Mouse (Mus musculus): ENCODE measurements around the gene Lin7a.
A peak's percentile ranks its signal among the peaks of the same experiment; 100 is the strongest.

Gene Lin7a

GRCm38 (mm10) chr10:107323865-107324264 lies 52.4 kb downstream of the Lin7a start:
- no peak for DNase-seq (ENCODE audit: low spot score in 2 of 2)

- DNase-seq (ENCODE audit: low spot score in 2 of 2) = no peak
Observed at GRCm38 (mm10) chr10:107325558-107325957, 54.1 kb downstream of the Lin7a start.

GRCm38 (mm10) chr10:107339524-107339923 lies 68.0 kb downstream of the Lin7a start:
- no peak for DNase-seq (ENCODE audit: low spot score in 2 of 2)

- DNase-seq (ENCODE audit: low spot score in 2 of 2) = no peak
Observed at GRCm38 (mm10) chr10:107341151-107341550, 69.7 kb downstream of the Lin7a start.

- no peak for DNase-seq (ENCODE audit: low spot score in 2 of 2)
Observed at GRCm38 (mm10) chr10:107344200-107344599, 72.7 kb downstream of the Lin7a start.

- DNase-seq (ENCODE audit: low spot score in 2 of 2) = no peak
Observed at GRCm38 (mm10) chr10:107347842-107348241, 76.4 kb downstream of the Lin7a start.

GRCm38 (mm10) chr10:107351696-107352485 lies 80.4 kb downstream of the Lin7a start:
- no peak for DNase-seq (ENCODE audit: low spot score in 2 of 2)

- no peak for DNase-seq (ENCODE audit: low spot score in 2 of 2)
Observed at GRCm38 (mm10) chr10:107353483-107353882, 82.0 kb downstream of the Lin7a start.

GRCm38 (mm10) chr10:107358443-107359040 lies 87.1 kb downstream of the Lin7a start:
- no peak for DNase-seq (ENCODE audit: low spot score in 2 of 2)

- no peak for DNase-seq (ENCODE audit: low spot score in 2 of 2)
Observed at GRCm38 (mm10) chr10:107359296-107359695, 87.8 kb downstream of the Lin7a start.

GRCm38 (mm10) chr10:107361546-107361945 lies 90.1 kb downstream of the Lin7a start:
- peak; percentile 47 to 49 for DNase-seq (ENCODE audit: low spot score in 2 of 2)

GRCm38 (mm10) chr10:107362026-107362425 lies 90.5 kb downstream of the Lin7a start:
- no peak for DNase-seq (ENCODE audit: low spot score in 2 of 2)

GRCm38 (mm10) chr10:107363049-107363816 lies 91.7 kb downstream of the Lin7a start:
- no peak for DNase-seq (ENCODE audit: low spot score in 2 of 2)

GRCm38 (mm10) chr10:107377218-107377617 lies 105.7 kb downstream of the Lin7a start:
- peak in 1 of 2 experiments; percentile 12 for DNase-seq (ENCODE audit: low spot score in 2 of 2)

- DNase-seq (ENCODE audit: low spot score in 2 of 2) = no peak
Observed at GRCm38 (mm10) chr10:107381143-107381746, 109.8 kb downstream of the Lin7a start.

GRCm38 (mm10) chr10:107383825-107384224 lies 112.3 kb downstream of the Lin7a start:
- DNase-seq (ENCODE audit: low spot score in 2 of 2) = no peak

- DNase-seq (ENCODE audit: low spot score in 2 of 2) = peak in 1 of 2 experiments; percentile 5
Observed at GRCm38 (mm10) chr10:107389505-107389904, 118.0 kb downstream of the Lin7a start.

- DNase-seq (ENCODE audit: low spot score in 2 of 2) = no peak
Observed at GRCm38 (mm10) chr10:107405347-107405746, 133.9 kb downstream of the Lin7a start.

- no peak for DNase-seq (ENCODE audit: low spot score in 2 of 2)
Observed at GRCm38 (mm10) chr10:107418306-107418705, 146.8 kb downstream of the Lin7a start.

GRCm38 (mm10) chr10:107436967-107437366 lies 165.5 kb downstream of the Lin7a start:
- DNase-seq (ENCODE audit: low spot score in 2 of 2) = no peak

GRCm38 (mm10) chr10:107442781-107443180 lies 171.3 kb downstream of the Lin7a start:
- DNase-seq (ENCODE audit: low spot score in 2 of 2) = peak in 1 of 2 experiments; percentile 6

Measured in heart, adult 9 months (tissue).